Mouse (Mus musculus) spleen, adult 2 months (tissue): ENCODE results near the gene Ift57.

Experiments used
- CTCF ChIP-seq: fragments of 200-500 bp; IDR thresholded peaks from 2 replicates; pipeline ENCODE4 v1.5.1; 2011; ENCODE audit warnings: mild to moderate bottlenecking, inconsistent platforms; ENCODE audit not compliant: insufficient read depth, insufficient read length, insufficient replicate concordance; ENCODE audit errors: extremely low read depth
- POLR2A ChIP-seq: fragments of 200-500 bp; IDR thresholded peaks from 2 replicates; pipeline ENCODE4 v1.6.1; 2011; ENCODE audit warnings: low read depth, low read length, inconsistent platforms

DNA sequence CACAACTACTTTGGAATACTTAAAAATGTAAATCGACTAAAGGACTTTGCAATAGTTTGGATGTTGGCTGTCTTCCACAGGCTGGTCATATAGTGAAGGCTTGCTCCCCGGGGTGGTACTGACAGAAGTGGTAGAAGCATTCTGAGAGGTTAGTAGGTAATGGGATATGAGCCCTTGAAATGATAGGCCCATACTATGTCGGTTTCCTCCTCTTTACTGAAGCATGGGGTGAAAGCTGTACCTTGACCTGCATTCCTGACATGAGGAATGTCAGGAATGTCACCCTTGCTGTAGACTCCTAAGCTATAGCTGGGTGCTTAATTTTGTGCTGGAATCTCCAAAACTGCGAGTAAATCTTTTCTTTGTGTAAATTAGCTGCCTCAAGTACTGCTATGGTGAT is 115.4 kb downstream of the Ift57 start:
- TF ChIP-seq POLR2A (no peak), CTCF (no peak)
